Mouse (Mus musculus) sigmoid colon, adult 10 weeks (tissue): ENCODE results near the gene Cmtm2b. TPM values are rescaled to one million over a fixed set of nuclear protein-coding genes. Genes with fewer than 3 reads are reported as not detected.

Experiments used
- polyA plus RNA-seq: library from polyadenylated mRNA; stranded (reverse); fragments of 350-450 nt; fragmentation: Illumina TruSeq; extraction: RNeasy Lipid Tissue Mini Kit (QIAGEN cat#74804); gene quantifications from one replicate; pipeline ENCODE4 v1.2.3, GENCODE M21; 2014; ENCODE audit warnings: low read depth, low replicate concordance

Cmtm2b gene
- polyA plus RNA-seq = not detected

DNA sequence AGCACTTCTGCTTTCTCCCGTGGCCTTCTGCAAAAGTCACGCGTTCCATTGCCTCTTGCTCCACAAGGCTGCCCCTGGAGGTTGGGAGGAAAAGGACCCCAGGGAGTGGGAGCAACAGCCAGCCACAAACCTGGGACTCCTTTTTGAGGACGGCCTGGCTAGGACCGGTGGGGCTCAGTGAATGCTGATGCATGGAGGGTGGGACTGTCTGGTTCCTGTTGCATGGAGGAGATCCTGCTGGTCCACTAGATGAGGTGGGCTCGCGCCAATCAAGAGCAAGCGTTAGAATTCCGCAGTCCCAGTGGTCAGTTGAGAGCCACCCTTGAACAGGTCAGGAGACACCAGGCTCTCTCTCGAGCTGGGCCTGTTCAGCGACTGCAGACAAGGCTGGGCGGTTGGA lies at the start of gene Cmtm2b:
Gene Cmtm2b (plus strand): TSS at position 301 of the 400 bp plus-strand sequence.

DNA sequence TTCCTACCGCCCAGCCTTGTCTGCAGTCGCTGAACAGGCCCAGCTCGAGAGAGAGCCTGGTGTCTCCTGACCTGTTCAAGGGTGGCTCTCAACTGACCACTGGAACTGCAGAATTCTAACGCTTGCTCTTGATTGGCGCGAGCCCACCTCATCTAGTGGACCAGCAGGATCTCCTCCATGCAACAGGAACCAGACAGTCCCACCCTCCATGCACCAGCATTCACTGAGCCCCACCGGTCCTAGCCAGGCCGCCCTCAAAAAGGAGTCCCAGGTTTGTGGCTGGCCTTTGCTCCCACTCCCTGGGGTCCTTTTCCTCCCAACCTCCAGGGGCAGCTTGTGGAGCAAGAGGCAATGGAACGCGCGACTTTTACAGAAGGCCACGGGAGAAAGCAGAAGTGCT lies 28.9 kb upstream of the Cmtm2b start, which contains the start of gene Cmtm2a:
Gene Cmtm2a (minus strand): TSS at position 101 of the 400 bp plus-strand sequence.

DNA sequence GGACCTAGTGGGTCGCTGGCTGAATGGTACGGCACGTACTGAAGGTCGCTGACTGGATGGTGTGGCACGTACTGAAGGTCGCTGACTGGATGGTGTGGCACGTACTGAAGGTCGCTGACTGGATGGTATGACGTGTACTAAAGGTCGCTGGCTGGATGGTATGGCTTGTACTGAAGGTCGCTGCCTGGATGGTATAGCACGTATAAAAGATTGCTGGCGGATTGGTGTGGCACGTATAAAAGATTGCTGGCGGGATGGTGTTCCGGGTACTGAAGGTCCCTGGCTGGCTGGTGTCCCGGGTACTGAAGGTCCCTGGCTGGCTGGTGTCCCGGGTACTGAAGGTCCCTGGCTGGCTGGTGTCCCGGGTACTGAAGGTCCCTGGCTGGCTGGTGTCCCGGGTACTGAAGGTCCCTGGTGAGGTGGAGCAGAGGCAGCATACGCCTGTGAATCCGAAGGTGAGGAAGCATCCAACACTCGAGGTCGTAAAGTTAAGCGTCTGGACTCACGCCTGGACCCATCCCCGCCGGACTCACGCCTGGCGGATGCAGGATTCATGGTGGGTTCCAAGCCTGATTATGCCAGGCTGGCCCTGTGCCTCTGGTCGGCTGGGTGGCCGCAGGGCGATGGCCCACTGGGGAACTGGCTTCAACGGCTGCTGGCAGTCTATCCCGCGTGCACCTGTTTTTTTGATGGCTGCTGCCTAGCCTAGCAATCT lies 12.4 kb upstream of the Cmtm2b start, which contains the start of the genes Gm45711 and Cmtm1:
Gene Gm45711 (minus strand): TSS at position 641 of the 715 bp plus-strand sequence.
Gene Cmtm1 (minus strand): TSS at position 705 of the 715 bp plus-strand sequence.

DNA sequence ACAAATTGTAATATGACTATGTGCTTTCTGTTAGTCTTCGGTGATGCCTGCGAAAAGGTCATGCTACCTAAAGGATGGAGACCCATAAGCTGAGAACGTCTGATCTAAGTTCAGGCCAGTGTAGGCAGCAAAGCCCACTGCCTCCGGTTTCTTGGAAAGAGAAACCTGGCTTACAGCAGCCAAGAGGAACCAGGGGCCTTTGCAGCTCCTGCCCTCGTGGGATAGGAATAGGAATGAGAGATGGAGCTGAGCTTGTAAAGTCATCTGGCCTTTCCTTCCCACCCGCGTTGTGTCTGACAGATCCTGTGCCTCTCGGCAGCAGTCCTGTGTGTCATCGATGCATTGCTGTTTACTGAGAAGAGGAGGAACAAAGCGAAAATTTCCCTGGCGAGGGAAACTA lies 763 bp upstream of the Cmtm2b start, which contains the start of gene Gm11020:
Gene Gm11020 (plus strand): TSS at position 301 of the 400 bp plus-strand sequence.

DNA sequence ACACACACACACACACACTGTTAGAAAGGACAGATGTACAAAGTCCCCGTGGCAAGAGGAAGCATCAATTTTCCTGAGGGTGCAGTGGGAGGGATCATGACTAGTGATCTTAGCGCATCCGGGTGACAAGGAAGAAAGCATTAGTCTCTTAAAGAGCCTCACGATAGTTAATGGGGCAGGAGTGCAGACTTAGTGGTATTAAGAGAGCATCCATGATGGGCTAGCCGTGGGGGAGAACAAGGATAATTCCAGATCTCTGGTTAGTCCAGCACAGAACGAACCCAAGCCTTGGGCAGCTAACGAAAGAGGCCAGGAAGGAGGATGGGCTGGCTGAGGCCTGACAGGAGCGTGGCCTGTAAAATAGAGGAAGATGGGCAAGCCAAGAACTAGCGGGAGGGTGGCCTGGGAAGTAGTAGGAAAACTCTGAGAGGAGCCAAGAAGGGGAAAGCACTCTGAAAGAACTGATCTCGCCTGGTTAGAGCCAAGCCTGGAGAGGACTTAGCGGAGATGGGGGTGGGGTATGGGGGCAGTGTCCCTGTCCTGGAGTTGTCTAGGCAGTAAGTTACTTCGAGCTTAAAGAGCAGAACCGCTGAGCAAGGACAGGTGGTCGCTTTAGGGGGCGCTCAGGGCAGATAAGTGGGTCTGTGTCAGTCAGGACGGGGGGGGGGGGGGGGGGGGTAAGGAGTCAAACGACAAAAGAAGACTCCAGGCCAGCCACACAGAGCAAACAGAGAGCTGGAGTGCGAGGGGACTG lies 17.4 kb downstream of the Cmtm2b start, which contains the start of gene Cmtm3:
Gene Cmtm3 (plus strand): TSS at position 182 of the 754 bp plus-strand sequence.

Other genes starting within 250 kb of the Cmtm2b start
- 4.2 TPM for gene Cdh5, start 220.6 kb upstream of the Cmtm2b start, polyA plus RNA-seq
- gene Bean1, start 151.8 kb upstream of the Cmtm2b start, polyA plus RNA-seq = 1.5 TPM
- gene Tk2, start 73.7 kb upstream of the Cmtm2b start, polyA plus RNA-seq = 10.3 TPM
- 26.4 TPM for gene Cklf, start 71.4 kb upstream of the Cmtm2b start, polyA plus RNA-seq
- not detected for gene Cmtm2a, start 29.0 kb upstream of the Cmtm2b start, polyA plus RNA-seq
- not detected for gene Gm45711, start 12.1 kb upstream of the Cmtm2b start, polyA plus RNA-seq
- gene Cmtm1, start 12.1 kb upstream of the Cmtm2b start, polyA plus RNA-seq = not detected
- not detected for gene Gm11020, start 663 bp upstream of the Cmtm2b start, polyA plus RNA-seq
- 7.3 TPM for gene Cmtm3, start 17.2 kb downstream of the Cmtm2b start, polyA plus RNA-seq
- gene Cmtm4, start 73.6 kb downstream of the Cmtm2b start, polyA plus RNA-seq = 145 TPM
- gene Dync1li2, start 120.8 kb downstream of the Cmtm2b start, polyA plus RNA-seq = 172 TPM
- gene Terb1, start 187.7 kb downstream of the Cmtm2b start, polyA plus RNA-seq = 1.2 TPM
- gene Nae1, start 212.4 kb downstream of the Cmtm2b start, polyA plus RNA-seq = 316 TPM
- gene Car7, start 212.5 kb downstream of the Cmtm2b start, polyA plus RNA-seq = 0.66 TPM